Mouse (Mus musculus) brain, embryonic 18.5 days (tissue): ENCODE measurements around the gene Gng3.
"Not testable (repeated sequence)": the region's sequence is repeated elsewhere in the genome, so short reads cannot be mapped to it uniquely, and the experiment has no call there.

Experiments
- DNase-seq: peaks from one replicate; pipeline ENCODE4 v3.0.0-alpha.2; 2012; ENCODE audit warnings: low read depth, low spot score

The Gng3 gene

DNA sequence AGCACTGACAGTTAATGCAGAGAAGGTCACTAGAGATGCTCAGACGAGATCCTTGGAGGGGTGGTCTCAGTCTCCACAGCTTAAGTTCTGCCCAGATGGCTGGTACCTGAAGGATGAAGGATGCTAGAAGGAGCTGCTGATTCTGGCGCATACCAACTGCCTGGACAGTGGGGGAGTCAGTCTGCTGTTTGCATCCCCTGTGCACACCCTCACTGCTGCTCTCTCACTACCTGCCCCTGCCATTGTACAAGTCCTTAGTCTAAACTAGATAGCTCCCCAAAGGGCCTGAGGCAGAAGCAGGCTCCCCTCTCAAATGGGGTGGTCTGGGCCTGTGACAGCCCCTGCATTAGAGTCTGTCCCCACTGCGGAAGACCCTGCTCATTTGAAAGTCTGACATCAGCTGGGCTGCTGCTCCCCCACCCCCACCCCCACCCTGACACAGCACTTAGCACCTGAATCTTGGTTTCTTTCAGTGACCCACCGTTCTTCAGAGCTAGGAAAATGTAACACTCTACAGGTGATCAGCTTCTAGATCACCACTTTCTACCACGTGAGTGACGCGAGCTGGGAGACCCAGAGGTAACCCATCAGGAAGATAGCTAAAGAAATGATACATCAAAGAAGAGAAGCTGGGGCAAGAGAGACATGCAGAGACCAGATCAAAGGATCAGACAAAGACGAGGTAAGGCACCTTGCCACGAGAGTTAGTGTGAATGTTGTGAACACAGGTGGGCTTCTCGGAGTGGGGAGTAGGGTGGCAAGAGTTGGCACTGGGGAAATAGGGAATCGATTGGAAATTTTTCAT, at the start of gene Gng3:
Gene Gng3 (minus strand): TSS at position 92 of the 805 bp plus-strand sequence.
- peak; percentile 82 for DNase-seq

DNA sequence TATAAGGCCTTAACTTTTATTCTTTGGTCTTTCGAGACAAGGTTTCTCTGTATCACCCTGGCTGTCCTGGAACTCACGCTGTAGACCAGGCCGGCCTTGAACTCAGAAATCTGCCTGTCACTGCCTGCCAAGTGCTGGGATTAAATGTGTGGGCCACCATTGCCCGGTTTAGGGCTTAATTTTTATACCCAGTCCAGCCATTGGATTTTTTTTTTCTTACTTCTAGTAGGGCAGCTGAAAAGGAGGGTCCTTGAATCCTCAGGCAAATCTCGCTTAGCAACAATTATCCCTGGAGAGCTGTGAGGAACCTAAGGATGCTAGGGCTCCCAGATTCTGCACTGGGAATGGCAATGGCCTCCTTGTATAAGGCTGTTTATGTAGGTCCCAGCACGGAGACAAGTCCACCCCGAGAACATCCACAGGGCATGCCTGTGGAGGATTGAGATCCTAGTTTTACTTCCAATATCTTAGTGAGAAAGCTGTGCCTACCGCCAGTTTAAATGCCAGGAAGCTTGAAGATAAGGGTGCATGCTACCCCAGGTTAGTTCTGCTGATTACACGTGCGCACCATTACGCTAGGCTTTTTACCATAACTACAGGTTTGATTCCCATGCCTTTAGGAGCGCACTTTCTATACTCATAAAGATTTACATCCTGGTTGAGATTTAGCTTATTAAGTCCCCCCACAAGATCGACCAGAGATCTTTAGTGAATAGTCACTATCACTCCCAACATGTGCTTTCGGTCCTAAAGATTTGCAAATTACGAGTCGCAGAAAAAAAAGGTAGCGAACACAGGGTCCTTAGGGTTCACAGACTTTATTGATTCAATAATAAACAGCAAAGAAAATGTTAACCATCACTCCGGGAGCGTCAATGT, 48.8 kb upstream of the Gng3 start:
- no peak for DNase-seq

- no peak for DNase-seq
These were observed 48.1 kb upstream of the Gng3 start for GRCm38 (mm10) chr19:8886916-8887584.

GRCm38 (mm10) chr19:8883616-8884015, 44.6 kb upstream of the Gng3 start, which contains the start of the genes Lbhd1 and Gm49403:
Lbhd1 (plus strand) TSS chr19:8883732.
Gm49403 (plus strand) TSS chr19:8883930.
- DNase-seq, result no peak

GRCm38 (mm10) chr19:8881034-8881392, 42.0 kb upstream of the Gng3 start:
- DNase-seq, result no peak

DNA sequence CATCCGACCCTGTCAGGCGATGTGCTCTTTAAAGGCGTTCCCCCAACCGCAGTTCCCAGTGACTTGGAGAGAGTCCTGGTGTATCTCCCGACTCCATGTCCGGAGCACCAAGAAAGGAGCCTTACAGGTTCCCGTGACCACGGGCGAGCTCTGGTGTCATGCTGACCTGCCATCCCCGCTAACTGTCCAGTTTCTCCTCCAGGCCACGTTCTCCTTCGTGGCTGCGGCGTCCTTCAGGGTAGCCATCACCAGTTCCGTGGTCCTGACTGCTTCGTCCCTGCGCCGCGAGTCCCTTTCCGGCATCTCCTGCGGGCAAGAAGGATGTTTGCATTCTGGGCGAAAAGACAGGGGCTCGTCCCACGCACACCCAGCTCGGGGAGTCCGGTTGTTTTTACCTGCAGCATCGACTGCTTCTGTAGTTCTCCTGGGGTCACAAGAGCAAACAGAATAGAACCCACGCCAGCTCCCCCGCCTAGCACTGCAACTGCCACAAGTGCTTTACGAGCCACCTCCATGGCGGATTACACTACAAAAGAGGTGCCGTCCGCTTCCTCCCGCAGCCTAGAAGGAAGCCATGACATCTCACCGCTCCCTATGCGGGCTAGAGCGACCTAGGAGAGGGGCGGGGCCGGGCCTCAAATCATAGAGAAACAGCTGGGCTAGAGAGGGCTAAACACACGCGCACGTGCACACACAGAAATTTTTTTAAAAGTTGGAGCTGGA, 41.5 kb upstream of the Gng3 start, which contains the start of gene Uqcc3:
Gene Uqcc3 (minus strand): TSS at position 613 of the 723 bp plus-strand sequence.
- peak; percentile 74 for DNase-seq

DNA sequence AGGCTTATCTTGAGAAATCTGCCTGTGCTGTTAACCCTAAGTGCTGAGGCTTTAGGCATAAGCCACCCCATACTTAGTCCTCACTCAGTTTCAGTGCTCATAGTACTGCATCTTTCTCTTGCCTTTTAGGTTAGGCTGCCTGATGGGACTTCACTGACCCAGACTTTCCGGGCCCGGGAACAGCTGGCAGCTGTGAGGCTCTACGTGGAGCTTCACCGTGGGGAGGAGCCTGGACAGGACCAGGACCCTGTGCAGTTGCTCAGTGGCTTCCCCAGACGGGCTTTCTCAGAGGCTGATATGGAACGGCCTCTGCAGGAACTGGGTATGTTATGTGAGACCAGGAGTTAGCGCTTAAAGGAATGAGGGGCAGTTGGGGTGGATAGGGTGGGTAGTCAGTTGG, 36.0 kb upstream of the Gng3 start:
- DNase-seq, result no peak

DNA sequence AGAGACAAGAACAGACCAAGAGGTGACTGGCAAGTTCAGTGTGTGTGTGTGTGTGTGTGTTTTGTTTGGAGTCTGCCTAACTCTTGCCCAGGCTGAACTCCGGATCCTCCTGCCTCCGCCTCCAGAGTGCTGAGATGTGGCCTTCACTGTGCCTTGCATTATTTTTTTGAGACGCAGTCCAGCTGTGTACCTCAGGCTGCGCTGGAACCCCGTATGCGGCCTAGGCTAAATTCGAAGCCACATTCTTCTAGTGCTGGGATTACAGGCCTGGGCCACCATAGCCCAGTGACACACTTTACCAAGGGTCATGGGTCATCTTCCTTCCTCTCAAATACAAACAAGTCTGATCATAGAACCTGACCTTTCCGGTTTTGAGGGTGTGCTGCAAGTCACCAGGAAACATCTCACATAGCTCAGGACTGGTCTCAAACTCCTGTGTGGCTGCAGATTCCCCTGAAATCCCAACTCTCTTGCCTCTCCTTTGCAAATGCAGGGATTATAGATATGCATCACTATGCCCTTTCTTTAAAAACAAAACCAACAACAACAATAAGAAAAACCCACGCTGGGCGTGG, 33.4 kb upstream of the Gng3 start:
- DNase-seq, result no peak

- peak; percentile 95 for DNase-seq
These were observed 32.5 kb upstream of the Gng3 start, which contains the start of gene Ubxn1 for GRCm38 (mm10) chr19:8871267-8872186. Ubxn1 (plus strand) TSS chr19:8871496.

DNA sequence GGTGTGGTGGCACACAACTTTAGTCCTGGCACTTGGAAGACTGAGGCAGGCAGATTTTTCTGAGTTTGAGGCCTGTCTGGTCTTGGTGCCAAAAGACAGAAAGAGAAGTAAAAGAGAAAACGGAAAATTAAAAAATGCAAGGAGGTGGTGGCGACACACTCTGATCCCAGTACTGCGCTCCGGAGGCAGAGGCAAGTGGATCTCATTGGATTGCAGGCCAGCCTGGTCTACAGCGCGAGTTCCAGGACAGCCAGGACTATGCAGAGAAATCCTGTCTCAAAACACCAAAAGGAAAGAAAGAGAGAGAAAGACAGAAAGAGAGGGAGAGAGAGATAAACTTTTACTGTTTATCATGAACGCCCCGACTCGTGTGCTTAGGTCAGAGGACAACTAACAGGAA, 31.8 kb upstream of the Gng3 start:
- no peak for DNase-seq

GRCm38 (mm10) chr19:8870381-8870780, 31.4 kb upstream of the Gng3 start:
- not testable (repeated sequence) for DNase-seq

- DNase-seq, result no peak
These were observed 25.3 kb upstream of the Gng3 start for GRCm38 (mm10) chr19:8864265-8864664.

DNA sequence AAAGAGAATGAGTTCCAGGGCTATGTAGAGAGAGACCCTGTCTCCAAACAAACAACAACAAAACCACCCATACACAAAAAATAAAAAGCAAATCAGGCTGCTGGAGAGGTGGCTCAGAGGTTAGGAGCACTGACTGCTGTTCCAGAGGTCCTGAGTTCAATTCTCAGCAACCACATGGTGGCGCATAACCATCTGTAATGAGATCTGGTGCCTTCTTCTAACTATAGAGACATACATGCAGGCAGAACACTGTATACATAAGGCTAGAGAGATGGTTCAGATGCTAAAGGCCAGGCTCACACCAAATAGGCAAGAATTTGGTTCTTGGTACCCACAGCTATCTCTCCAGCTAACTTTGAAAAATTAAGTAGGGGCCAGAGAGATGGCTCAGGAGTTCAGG, 20.0 kb upstream of the Gng3 start:
- DNase-seq, result no peak

- DNase-seq, result no peak
These were observed 18.7 kb upstream of the Gng3 start for GRCm38 (mm10) chr19:8857689-8858088.

- no peak for DNase-seq
These were observed 14.1 kb upstream of the Gng3 start for GRCm38 (mm10) chr19:8853117-8853516.

DNA sequence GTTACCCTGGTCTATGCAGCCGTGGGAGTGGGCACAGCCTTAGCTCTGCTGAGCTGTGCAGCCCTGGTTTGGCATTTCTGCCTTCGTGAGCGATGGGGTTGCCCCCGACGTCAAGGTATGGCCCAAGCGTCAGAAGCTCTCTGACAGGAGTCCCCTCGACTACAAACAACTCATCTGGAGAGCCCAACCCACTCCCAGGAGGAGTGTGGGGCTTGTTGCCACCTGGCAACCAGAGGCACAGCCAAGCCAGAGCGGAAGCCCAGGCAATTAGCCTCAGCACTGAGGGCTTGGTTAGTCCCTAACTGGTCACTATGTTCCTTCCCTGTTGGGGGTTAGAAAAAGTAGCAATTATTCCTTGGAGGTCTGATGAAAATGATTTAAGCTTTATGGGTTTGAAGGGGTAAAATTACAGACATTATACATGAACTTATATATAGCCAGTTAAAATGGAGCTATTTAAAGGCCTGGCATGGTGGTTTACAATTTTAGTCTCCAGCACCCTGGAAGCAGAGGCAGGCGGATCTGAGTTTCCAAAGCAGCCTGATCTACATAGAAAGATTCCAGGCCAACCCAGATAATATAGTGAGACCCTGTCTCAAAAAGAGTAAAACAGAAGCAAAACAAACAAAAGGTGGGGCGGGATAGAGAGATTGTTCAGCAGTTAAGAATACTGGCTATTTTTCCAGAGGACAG, 13.4 kb upstream of the Gng3 start:
- DNase-seq, result no peak

DNA sequence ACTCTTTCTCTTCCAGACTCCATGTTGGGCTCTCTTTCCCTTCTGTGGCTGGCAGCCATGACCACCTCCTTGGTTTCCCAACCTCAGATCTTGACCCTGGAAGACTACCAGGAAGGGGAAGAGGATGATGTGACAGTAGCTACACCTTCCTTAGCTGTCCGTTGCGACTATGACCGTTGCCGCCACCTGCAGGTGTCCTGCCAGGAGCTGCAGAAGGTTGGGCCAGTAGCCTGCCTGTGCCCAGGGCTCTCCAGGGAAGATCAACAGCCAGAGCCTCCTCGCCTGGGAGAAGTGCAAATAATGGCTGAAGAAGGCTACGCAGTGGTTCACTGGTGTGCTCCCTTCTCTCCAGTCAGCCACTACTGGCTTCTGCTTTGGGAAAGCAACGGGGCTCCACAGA, 12.6 kb upstream of the Gng3 start:
- no peak for DNase-seq

DNA sequence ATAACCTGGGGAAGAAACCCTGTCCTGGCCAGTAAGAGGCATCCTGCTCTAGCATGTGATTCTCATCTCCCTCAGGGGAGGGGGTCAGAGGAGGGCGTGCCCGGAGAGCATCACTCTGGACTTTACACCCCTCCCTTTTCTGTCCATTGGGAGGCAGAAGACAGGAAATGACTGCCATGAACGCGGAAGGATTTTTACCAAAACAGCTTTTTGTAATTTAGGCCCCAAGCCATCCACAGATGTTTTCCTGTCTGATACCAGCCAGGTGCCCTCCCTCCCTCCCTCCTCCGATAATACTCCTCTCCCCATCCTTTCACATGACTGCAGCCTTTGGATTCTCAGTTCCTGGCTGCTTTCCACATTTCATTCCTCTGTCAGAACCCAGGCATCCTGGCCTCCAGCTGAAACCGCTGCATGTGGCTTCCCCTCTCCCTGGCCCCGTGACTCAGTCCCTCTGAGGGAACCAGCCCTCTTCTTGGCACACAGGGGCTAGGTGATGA, 11.5 kb upstream of the Gng3 start, which contains the start of gene Lrrn4cl:
Gene Lrrn4cl (plus strand): TSS at position 367 of the 500 bp plus-strand sequence.
- DNase-seq, result no peak

GRCm38 (mm10) chr19:8848356-8848755, 9.4 kb upstream of the Gng3 start:
- DNase-seq, result no peak
